Mouse (Mus musculus) gastrocnemius, postnatal 36 days (tissue): ENCODE measurements around the gene Pkd2l1. TPM values are rescaled to one million over a fixed set of nuclear protein-coding genes. Genes with fewer than 3 reads are reported as not detected.
A peak's percentile ranks its signal among the peaks of the same experiment; 100 is the strongest.
"Not testable (repeated sequence)": the region's sequence is repeated elsewhere in the genome, so short reads cannot be mapped to it uniquely, and the experiment has no call there.

Source experiments
- DNase-seq, 2 experiments: peaks; one replicate each; pipeline ENCODE4 v3.0.0; 2022
- intact Hi-C: fragments of 180-260 bp; cut with DNase I; formaldehyde crosslinking; loops from one replicate; pipeline ENCODE4 v1.15.1; 2025
- total RNA-seq, 2 experiments: library from RNA; stranded (reverse); gene quantifications; 2 replicates each; pipeline ENCODE4 v1.2.3; 2021

Pkd2l1 gene
- total RNA-seq, 2 experiments from 2014 or later = not detected

- no peak for DNase-seq
- intact Hi-C loops = no loop called here
Measured at GRCm38 (mm10) chr19:44161515-44161914, 30.7 kb downstream of the Pkd2l1 start.

GRCm38 (mm10) chr19:44159386-44159785 is 32.9 kb downstream of the Pkd2l1 start:
- no peak for DNase-seq
- intact Hi-C loops = no loop called here

- no peak for DNase-seq
- intact Hi-C loops = no loop called here
Measured at GRCm38 (mm10) chr19:44157005-44157404, 35.2 kb downstream of the Pkd2l1 start.

- intact Hi-C loops = no loop called here
Measured at GRCm38 (mm10) chr19:44153781-44154180, 38.5 kb downstream of the Pkd2l1 start.

GRCm38 (mm10) chr19:44148991-44149390 is 43.3 kb downstream of the Pkd2l1 start:
- no peak for DNase-seq
- intact Hi-C loops = no loop called here

More at GRCm38 (mm10) chr19:44153781-44154180, 38.5 kb downstream of the Pkd2l1 start:
- DNase-seq = no peak

- intact Hi-C loops = no loop called here
- no peak for DNase-seq
Measured at GRCm38 (mm10) chr19:44148345-44148744, 43.9 kb downstream of the Pkd2l1 start.

GRCm38 (mm10) chr19:44146951-44147350 is 45.3 kb downstream of the Pkd2l1 start:
- no peak for DNase-seq
- intact Hi-C loops = no loop called here

- intact Hi-C loops = no loop called here
- no peak for DNase-seq
Measured at GRCm38 (mm10) chr19:44146568-44146879, 45.7 kb downstream of the Pkd2l1 start.

GRCm38 (mm10) chr19:44145702-44146567 is 46.3 kb downstream of the Pkd2l1 start, which contains the start of gene Bloc1s2:
Bloc1s2 (minus strand) TSS chr19:44146446.
- peak; percentile 80 to 84 for DNase-seq
- intact Hi-C loops = no loop called here

- intact Hi-C loops = no loop called here
- DNase-seq = no peak
Measured at GRCm38 (mm10) chr19:44144366-44144765, 47.9 kb downstream of the Pkd2l1 start.

GRCm38 (mm10) chr19:44135960-44136485 is 56.2 kb downstream of the Pkd2l1 start:
- intact Hi-C loops = no loop called here
- no peak for DNase-seq

GRCm38 (mm10) chr19:44135072-44135959 is 56.9 kb downstream of the Pkd2l1 start, which contains the start of gene Cwf19l1:
Cwf19l1 (minus strand) TSS chr19:44135876.
- DNase-seq = peak; percentile 72 to 82
- intact Hi-C loops = no loop called here

- intact Hi-C loops = no loop called here
- DNase-seq = no peak
Measured at GRCm38 (mm10) chr19:44132917-44133316, 59.3 kb downstream of the Pkd2l1 start.

GRCm38 (mm10) chr19:44128560-44128959 is 63.7 kb downstream of the Pkd2l1 start:
- DNase-seq = no peak
- intact Hi-C loops = no loop called here

GRCm38 (mm10) chr19:44127729-44128497 is 64.3 kb downstream of the Pkd2l1 start:
- no peak for DNase-seq
- intact Hi-C loops = no loop called here

- intact Hi-C loops = no loop called here
- no peak for DNase-seq
Measured at GRCm38 (mm10) chr19:44121137-44121536, 71.1 kb downstream of the Pkd2l1 start.

GRCm38 (mm10) chr19:44120686-44121085 is 71.6 kb downstream of the Pkd2l1 start:
- intact Hi-C loops, DNase-seq: not testable (repeated sequence)

GRCm38 (mm10) chr19:44117793-44118192 is 74.4 kb downstream of the Pkd2l1 start:
- DNase-seq = no peak
- intact Hi-C loops = no loop called here

GRCm38 (mm10) chr19:44111706-44112105 is 80.5 kb downstream of the Pkd2l1 start:
- no peak for DNase-seq
- intact Hi-C loops = no loop called here

- DNase-seq = no peak
- intact Hi-C loops = no loop called here
Measured at GRCm38 (mm10) chr19:44110356-44110755, 81.9 kb downstream of the Pkd2l1 start.
